Mouse (Mus musculus): ENCODE data around the gene Slc29a2. TPM values are rescaled to one million over a fixed set of nuclear protein-coding genes. Genes with fewer than 3 reads are reported as not detected.

Slc29a2 gene
- total and polyA plus RNA-seq, 2 experiments from 2014 or later = 11.5 to 17.3 TPM

GRCm38 (mm10) chr19:5053909-5054308, 30.2 kb downstream of the Slc29a2 start:
- TF ChIP-seq CTCF (IDR thresholded peaks at IDR 0.05; ENCODE audit: low read depth) = peak; percentile 55
- no peak for TF ChIP-seq EP300 (IDR thresholded peaks at IDR 0.05; ENCODE audit: low read depth)
- peaks cover 9% of the 10 kb centered on the region for H3K36me3 ChIP-seq (replicated peaks; ENCODE audit: control insufficient read depth, insufficient read depth, low read length)
- no peak overlapping the region for H3K27ac ChIP-seq (ENCODE audit: low read depth)
- DNase-seq (ENCODE audit: low spot score) (no peak), ATAC-seq (ENCODE audit: insufficient read depth, low read depth) (no peak)
- H3K4me3 ChIP-seq (ENCODE audit: low read depth, low read length) = no peak overlapping the region
- H3K27me3 ChIP-seq (ENCODE audit: control insufficient read depth, insufficient read depth, low read length) = peaks cover 17% of the 10 kb centered on the region; the same call in 1 of the 2 replicates
- H3K4me2 ChIP-seq (ENCODE audit: low read depth, low read length) = no peak overlapping the region
- WGBS = 28% methylated on average over 9 of the region's 9 CpGs
- H3K4me1 ChIP-seq (ENCODE audit: control insufficient read depth, insufficient read depth) = peaks cover 13% of the 10 kb centered on the region
- H3K9me3 ChIP-seq (replicated peaks; ENCODE audit: control insufficient read depth, low read length) = no peaks in the 10 kb centered on the region
- H3K9ac ChIP-seq (replicated peaks; ENCODE audit: low read depth, low read length) = no peak overlapping the region

- H3K36me3 ChIP-seq (replicated peaks; ENCODE audit: control insufficient read depth, insufficient read depth, low read length) = no peaks in the 10 kb centered on the region
- peaks cover 18% of the 10 kb centered on the region for H3K4me1 ChIP-seq (ENCODE audit: control insufficient read depth, insufficient read depth)
- no peak overlapping the region for H3K9ac ChIP-seq (replicated peaks; ENCODE audit: low read depth, low read length)
- peaks cover 17% of the 10 kb centered on the region; the same call in 1 of the 2 replicates for H3K27me3 ChIP-seq (ENCODE audit: control insufficient read depth, insufficient read depth, low read length)
- ATAC-seq (ENCODE audit: insufficient read depth, low read depth) (0 out of 2 replicates have a peak, but pooled peaks have one; percentile 2), DNase-seq (ENCODE audit: low spot score) (no peak)
- no peak for TF ChIP-seq EP300 (IDR thresholded peaks at IDR 0.05; ENCODE audit: low read depth)
- TF ChIP-seq CTCF (IDR thresholded peaks at IDR 0.05; ENCODE audit: low read depth) = peak; percentile 59
- H3K4me2 ChIP-seq (ENCODE audit: low read depth, low read length) = no peak overlapping the region
- H3K27ac ChIP-seq (ENCODE audit: low read depth) = no peak overlapping the region
- 14% methylated on average over 6 of the region's 6 CpGs for WGBS
- H3K9me3 ChIP-seq (replicated peaks; ENCODE audit: control insufficient read depth, low read length) = no peaks in the 10 kb centered on the region
- H3K4me3 ChIP-seq (ENCODE audit: low read depth, low read length) = no peak overlapping the region
Measured at GRCm38 (mm10) chr19:5056251-5056650, 32.6 kb downstream of the Slc29a2 start.

- 32% methylated on average over 16 of the region's 16 CpGs for WGBS
- no peak overlapping the region for H3K4me2 ChIP-seq (ENCODE audit: low read depth, low read length)
- TF ChIP-seq EP300 (IDR thresholded peaks at IDR 0.05; ENCODE audit: low read depth) = no peak
- no peak for TF ChIP-seq CTCF (IDR thresholded peaks at IDR 0.05; ENCODE audit: low read depth)
- DNase-seq (ENCODE audit: low spot score) (no peak), ATAC-seq (ENCODE audit: insufficient read depth, low read depth) (no peak)
- H3K36me3 ChIP-seq (replicated peaks; ENCODE audit: control insufficient read depth, insufficient read depth, low read length) = no peaks in the 10 kb centered on the region
- no peak overlapping the region for H3K9ac ChIP-seq (replicated peaks; ENCODE audit: low read depth, low read length)
- peaks cover 16% of the 10 kb centered on the region; the same call in 1 of the 2 replicates for H3K4me1 ChIP-seq (ENCODE audit: control insufficient read depth, insufficient read depth)
- peaks cover 7% of the 10 kb centered on the region; the same call in 1 of the 2 replicates for H3K27me3 ChIP-seq (ENCODE audit: control insufficient read depth, insufficient read depth, low read length)
- no peak overlapping the region for H3K4me3 ChIP-seq (ENCODE audit: low read depth, low read length)
- peak overlapping the region; percentile 66 for H3K27ac ChIP-seq (ENCODE audit: low read depth)
- H3K9me3 ChIP-seq (replicated peaks; ENCODE audit: control insufficient read depth, low read length) = no peaks in the 10 kb centered on the region
Measured at GRCm38 (mm10) chr19:5057876-5058775, 34.5 kb downstream of the Slc29a2 start.

- no peaks in the 10 kb centered on the region for H3K36me3 ChIP-seq (replicated peaks; ENCODE audit: control insufficient read depth, insufficient read depth, low read length)
- peak overlapping the region; percentile 66 for H3K27ac ChIP-seq (ENCODE audit: low read depth)
- TF ChIP-seq EP300 (IDR thresholded peaks at IDR 0.05; ENCODE audit: low read depth) = no peak
- TF ChIP-seq CTCF (IDR thresholded peaks at IDR 0.05; ENCODE audit: low read depth) = no peak
- H3K4me3 ChIP-seq (ENCODE audit: low read depth, low read length) = no peak overlapping the region
- 25% methylated on average over 10 of the region's 10 CpGs for WGBS
- DNase-seq (ENCODE audit: low spot score) = no peak
- 0 out of 2 replicates have a peak overlapping the region, but pooled peaks have one; percentile 32 for H3K9ac ChIP-seq (replicated peaks; ENCODE audit: low read depth, low read length)
- H3K9me3 ChIP-seq (replicated peaks; ENCODE audit: control insufficient read depth, low read length) = no peaks in the 10 kb centered on the region
- 0 out of 2 replicates have a peak, but pooled peaks cover 3% of the 10 kb centered on the region for H3K27me3 ChIP-seq (ENCODE audit: control insufficient read depth, insufficient read depth, low read length)
- H3K4me1 ChIP-seq (ENCODE audit: control insufficient read depth, insufficient read depth) = peaks cover 16% of the 10 kb centered on the region; the same call in 1 of the 2 replicates
- no peak overlapping the region for H3K4me2 ChIP-seq (ENCODE audit: low read depth, low read length)
- ATAC-seq (ENCODE audit: insufficient read depth, low read depth) = peak; percentile 32
Measured at GRCm38 (mm10) chr19:5058801-5059771, 35.4 kb downstream of the Slc29a2 start.
